Mouse (Mus musculus): ENCODE data around the gene Map3k1. TPM values are rescaled to one million over a fixed set of nuclear protein-coding genes. Genes with fewer than 3 reads are reported as not detected.
"Not testable (repeated sequence)": the region's sequence is repeated elsewhere in the genome, so short reads cannot be mapped to it uniquely, and the experiment has no call there.

Gene Map3k1
- polyA plus RNA-seq, 1 experiment = 11.4 TPM

DNA sequence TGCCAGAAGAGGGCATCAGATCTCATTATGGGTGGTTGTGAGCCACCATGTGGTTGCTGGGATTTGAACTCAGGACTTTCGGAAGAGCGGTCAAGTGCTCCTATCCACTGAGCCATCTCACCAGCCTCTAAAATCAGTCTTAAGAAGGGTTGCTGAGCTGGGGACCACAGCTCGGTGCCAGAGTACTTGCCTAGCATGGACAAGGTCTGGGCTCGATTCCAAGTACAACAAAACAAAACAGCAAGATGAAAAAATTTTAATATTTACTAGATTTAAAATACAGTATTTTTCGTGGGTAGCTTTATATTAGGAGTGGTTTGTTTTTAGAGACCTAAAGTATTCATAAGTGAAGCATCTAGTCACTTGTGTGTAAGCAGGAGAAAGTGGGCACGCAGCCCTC, 55.5 kb downstream of the Map3k1 start:
- 82% methylated on average over 6 of the region's 6 CpGs for WGBS
- DNase-seq (ENCODE audit: low read depth, low spot score) = no peak

DNA sequence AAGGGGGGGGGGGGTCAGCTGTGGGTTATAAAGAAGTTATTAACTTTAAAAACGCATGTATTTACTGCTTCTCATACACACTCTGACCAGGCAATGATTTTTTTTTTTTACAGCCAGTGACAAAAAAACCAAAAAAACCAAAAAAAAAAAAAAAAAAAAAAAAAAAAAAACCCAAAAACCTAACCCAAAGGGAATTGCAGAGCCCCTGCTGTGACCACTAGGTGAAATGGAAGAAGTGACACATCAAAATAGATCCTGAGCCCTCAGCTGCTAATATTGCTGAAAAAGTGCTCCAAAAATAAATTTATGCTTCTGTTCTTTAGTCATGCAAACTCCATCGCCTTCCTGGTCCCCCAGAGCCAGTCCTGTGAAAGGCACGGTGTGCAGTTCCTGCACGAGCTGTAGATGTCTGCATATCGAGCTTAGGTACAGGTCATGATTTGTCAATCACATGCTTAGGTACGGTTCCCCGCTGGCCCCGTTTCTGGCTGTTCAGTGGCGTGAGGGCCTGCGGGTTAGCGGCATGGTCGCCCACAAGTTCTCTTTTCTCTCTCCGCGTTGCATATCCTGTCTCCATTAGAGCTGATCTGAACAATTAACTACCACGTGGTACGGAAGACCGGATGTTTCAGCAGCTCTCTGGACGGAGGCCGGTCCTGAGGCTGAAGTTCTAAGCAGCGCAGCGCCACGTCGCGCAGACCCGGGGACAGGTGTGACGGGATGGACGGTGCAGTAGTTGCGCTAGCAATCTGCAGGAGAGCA, 60.3 kb downstream of the Map3k1 start:
- WGBS = 93% methylated on average over 28 of the region's 28 CpGs
- DNase-seq (ENCODE audit: low read depth, low spot score) = no peak

DNA sequence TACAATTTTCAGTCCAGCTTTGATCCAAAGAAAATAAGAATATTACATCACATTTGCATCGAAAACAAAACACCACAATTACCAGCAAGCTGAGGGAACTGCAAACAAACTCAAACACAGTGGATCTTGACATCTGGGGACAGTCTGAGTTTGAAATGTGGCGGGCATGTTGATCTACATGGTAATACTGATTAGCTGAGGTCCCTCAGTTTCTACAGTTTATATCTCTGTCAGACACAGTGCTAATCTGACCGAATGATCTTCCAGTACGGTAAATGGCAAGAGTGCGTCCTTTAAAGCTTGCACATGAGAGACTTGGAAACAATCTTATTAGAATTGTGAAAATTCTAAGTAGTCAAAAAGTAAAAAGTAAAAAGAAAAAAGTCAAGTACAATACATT, 62.0 kb downstream of the Map3k1 start:
- no peak for DNase-seq (ENCODE audit: low read depth, low spot score)
- WGBS = 94% methylated on average over 5 of the region's 5 CpGs

DNA sequence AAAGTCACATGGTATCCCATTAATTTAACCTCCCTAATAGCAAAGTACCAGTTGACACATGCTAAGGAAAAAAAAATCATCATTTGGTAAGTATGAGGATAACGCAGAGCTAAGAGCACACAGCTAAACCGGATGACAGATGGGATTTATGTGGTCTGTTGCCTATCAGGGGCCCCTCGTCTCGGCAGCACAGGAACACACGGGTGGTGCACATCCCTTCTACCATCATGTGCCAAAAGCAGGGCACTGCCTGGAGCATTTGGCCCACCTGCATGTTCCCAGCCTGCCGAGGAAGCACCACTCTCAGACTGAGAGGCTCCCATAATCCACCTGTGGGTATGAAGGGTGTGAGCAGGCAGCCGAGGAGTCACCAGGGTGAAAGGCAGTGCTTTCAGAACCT, 63.6 kb downstream of the Map3k1 start:
- DNase-seq (ENCODE audit: low read depth, low spot score) = no peak
- WGBS = 66% methylated on average over 7 of the region's 7 CpGs

DNA sequence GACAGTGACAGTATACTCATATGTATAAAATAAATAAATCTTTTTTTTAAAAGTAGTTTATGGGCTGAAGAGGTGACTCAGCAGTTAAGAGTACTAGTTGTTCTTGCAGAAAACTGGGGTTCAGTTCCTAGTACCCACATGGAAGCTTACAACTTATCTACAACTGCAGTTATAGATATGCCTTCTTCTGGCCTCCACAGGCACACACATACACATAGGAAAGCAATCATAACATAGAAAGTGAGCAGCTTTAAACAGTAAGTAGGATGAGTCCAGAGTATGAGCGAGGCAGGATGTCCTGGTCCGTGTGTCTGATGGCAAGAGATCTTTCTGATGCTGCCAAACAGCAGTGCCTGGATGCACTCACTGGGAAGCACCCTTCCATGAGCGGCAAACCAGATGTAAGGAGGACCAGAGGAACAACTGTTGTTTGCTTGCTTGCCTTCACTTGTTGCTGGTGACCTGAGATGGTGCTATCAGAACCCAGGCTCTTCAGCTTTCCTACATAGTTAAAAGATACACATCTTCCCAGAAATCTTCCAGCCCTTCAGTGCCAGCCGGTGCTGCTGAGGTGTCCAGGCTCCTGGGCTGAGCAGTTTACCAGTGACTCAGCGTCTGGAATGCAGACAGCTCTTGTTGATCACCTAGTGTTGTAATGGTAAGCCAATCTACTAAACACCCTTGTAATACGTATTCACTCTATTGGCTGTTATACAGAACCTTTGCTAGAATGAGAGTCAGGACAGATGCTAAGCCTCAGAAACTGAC, 64.4 kb downstream of the Map3k1 start:
- no peak for DNase-seq (ENCODE audit: low read depth, low spot score)
- 54% methylated on average over 6 of the region's 6 CpGs for WGBS

DNA sequence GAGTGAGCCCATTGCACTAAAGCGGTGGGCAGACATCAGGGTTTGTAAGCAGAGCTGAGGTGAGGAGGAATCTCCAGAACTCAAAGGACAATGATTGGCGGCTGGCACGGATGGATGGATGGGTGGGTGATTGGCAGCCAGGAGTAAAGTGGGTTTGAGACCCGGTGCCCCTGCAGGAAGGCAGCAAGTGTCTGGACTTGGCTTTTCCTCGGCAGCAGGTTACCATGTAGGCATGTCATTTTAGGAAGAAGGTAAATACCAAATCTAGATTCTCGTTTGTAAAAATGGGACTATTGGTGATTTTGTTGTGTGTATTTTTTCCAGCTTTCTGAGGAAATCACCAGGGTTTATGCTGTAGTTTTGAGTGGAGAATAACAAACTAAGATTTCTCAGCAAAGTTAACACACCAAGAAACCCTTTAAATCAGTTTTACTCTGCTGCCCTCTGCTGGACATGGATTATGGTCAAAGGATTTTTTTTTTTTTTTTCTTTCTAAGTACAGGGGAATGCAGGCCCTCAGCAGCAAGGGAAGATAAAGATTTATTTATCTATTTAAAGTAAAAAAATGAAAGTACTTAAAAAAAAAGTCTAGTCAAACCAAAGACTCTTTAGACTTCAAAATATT, 66.7 kb downstream of the Map3k1 start:
- WGBS = 57% methylated on average over 6 of the region's 6 CpGs
- DNase-seq (ENCODE audit: low read depth, low spot score) = peak; percentile 56

DNA sequence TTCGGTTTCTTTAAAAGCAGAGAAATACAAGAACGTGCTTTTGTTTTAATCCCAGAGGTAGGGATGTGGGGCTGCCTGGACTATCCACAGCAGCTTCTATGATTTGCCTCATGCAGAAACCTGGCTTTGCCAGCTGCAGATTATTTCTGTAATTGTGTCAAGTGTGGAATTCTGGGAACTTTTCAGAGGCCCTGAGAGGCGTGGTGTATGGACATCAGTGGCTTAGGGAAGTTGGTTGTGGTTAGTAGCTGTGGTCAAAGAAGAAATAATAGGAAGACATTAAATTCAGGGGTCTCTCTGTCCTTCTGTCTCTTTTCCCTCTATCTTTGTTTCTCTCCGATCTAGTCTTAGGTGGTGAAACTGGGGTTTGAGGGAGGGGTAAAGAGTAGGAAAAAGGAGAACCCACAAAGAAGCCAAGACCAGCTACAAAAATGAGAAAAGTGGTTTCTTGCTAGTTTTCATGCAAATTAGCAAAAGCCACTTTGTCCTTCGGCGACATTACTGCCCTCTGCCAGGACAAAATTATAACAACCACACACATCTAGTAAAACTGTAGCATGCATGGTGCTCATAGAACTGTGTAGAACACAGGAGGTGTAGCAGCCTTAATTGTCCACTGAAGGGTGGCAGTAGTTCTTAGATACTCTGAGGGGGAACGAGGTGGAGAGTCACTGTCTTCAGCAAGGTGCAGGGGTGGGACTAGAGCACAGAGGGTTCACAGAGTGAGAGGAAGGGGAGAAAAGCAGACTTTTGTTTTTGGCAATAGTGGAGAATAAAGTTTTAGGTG, 67.4 kb downstream of the Map3k1 start:
- DNase-seq (ENCODE audit: low read depth, low spot score) = no peak
- WGBS = 70% methylated on average over 7 of the region's 7 CpGs

DNA sequence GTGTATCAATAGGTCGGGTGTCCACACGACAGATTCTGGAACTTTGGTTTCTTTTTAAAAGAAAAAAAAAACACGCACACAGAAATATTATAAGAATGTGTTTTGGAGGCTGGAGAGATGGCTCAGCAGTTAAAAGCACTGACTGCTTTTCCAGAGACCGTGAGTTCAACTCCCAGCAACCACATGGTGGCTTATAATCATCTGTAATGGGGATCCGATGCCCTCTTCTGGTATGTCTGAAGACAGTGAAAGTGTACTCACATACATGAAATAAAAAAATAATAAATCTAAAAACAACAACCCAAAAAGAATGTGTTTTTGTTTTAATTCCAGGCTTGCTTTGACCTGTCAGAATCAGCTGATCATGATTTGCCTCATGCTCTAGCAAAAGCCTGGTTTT, 81.9 kb downstream of the Map3k1 start:
- DNase-seq (ENCODE audit: low read depth, low spot score) = no peak
- WGBS = 95% methylated on average over 5 of the region's 5 CpGs

DNA sequence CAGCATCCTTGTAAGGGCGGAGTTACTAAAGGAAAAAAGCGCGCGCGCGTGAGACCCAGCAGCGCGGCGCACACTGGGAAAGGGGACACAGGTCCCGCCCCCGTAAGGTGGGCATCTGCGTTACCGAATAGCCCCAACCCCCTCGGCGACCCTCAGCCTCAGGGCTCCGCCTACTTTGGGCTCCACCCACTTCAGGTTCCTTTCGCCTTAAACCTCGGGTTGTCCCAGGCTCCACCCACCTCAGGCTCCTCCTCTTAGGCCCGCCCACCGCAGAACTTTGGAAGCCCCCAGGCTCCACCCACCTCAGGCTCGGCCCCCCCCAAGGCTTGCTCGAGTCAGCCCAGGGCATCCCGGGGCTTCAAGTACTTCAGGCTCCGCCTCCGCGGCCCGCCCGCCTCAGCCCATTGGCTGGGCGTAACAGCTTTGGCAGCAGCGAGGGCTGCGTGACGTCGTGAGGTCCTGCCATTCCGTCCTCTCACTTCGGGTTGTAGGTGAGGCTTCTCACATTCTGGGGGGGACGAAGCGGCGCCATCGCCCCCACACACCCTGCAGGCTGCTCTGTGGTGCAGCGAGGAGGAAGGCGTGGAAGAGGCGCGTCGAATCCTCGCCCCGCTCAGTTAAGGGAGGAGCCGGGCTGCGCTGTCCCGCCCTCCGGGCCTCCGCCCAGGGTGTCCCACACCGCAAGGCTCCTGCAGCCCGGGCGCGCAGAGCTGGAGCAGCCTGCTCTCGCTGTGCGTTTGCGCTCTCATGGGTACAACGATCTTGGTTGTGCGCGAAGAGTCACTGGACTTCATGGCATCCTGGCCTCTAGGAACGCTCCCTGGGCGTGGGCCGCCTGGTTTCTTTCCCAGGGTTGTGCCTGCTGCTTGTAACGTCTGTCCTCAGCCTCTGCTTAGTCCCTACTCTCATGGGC, 83.4 kb downstream of the Map3k1 start:
- under 1% methylated on average over 65 of the region's 65 CpGs for WGBS
- peak; percentile 78 for DNase-seq (ENCODE audit: low read depth, low spot score)

DNA sequence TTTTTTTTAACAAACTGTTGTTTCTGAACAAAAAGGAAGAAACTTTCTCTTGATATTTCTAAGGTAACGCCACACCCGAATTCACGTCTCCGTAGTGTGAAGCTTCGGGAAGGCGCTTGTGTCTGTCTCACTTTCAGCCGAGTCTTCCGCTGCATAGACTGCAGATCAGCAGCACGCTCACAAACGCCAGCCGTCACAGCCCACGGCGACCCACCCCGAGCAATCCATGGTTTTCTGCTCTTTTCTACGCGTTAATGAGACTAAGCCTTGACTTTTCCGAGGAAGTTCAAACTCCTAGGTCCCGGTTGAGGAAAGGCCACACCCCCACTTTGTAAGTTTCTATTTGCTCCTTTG, 84.0 kb downstream of the Map3k1 start:
- peak; percentile 3 for DNase-seq (ENCODE audit: low read depth, low spot score)
- under 1% methylated on average over 18 of the region's 18 CpGs for WGBS

DNA sequence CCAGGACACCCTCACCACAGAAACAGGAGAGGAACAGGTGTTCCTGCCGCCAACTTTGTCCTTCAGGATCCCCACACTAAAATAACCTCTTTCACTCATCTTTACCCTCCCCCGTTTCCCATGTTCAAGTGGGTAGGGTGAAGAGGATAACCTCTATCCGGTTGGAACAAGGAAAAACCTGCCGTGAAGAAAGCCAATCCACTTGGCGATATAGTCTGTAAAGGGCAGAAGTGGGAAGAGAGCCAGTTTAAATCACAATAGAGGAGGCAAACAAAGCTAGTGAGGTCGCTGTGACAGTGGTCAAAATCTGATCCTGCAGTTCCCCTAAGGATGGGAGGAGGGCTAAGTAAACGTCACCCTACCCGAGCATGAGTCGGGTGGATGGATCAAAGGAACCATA, 89.1 kb downstream of the Map3k1 start:
- no peak for DNase-seq (ENCODE audit: low read depth, low spot score)
- WGBS = 31% methylated on average over 9 of the region's 9 CpGs

DNA sequence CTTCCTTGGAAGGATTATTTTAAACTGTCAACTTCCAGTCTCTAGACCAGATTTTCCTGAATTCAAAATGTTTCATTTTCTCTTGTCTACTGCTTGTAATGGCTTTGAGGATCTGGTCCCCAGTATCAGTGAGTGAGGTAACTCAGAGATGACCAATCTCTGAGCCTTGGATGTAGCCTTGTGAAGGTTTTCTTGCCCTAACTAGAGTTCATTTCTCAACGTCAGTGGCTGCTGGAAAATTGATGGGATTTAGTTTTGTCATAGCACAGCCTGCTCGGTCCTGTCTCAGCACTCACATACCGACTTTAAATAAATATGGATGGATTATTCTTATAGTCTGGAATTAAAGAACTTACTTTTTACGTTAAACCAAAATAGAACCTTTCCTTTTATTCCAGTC, 98.3 kb downstream of the Map3k1 start:
- WGBS = 84% methylated on average over 4 of the region's 4 CpGs
- no peak for DNase-seq (ENCODE audit: low read depth, low spot score)

DNA sequence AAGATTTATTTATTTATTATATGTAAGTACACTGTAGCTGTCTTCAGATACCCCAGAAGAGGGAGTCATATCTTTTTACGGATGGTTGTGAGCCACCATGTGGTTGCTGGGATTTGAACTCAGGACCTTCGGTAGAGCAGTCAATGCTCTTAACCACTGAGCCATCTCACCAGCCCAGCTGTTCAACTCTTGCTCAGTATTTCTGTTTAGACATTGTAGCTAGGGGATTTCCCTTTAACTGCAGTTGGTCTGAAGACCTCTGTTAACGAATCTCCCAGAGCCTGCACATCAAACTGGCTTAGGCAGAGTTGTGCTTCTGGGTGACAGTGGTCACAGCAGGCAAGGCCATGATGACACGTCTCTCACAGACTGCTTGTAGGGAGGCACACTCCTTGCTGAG, 104.8 kb downstream of the Map3k1 start:
- WGBS = 79% methylated on average over 4 of the region's 4 CpGs
- DNase-seq (ENCODE audit: low read depth, low spot score) = not testable (repeated sequence)

DNA sequence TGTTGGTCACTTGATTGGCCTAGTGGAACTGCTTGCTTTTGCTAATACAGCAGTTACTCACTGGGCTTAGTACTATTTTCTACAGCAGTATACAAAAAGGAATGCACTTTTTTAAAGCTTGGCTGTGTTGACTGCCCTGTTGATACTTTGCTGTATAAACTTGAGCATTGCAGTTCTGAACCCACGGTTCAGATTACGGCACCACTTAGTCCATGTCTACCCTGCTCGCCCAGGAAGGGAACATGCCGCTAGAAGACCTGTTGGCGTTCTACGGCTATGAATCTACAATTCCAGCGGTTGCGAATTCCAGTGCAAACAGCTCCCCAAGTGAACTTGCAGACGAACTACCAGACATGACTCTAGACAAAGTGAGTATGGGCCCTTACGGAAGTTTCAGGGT, 105.4 kb downstream of the Map3k1 start:
- 97% methylated on average over 10 of the region's 10 CpGs for WGBS
- no peak for DNase-seq (ENCODE audit: low read depth, low spot score)

Other genes with a start within 250 kb of the Map3k1 start
- not detected in 2 replicates for gene Gm10198, start 216.2 kb downstream of the Map3k1 start, polyA plus RNA-seq (2012; rRNA removed)
- 3.6 and 7.5 TPM in 2 replicates for gene Mier3, start 128.0 kb downstream of the Map3k1 start, polyA plus RNA-seq (2012; rRNA removed)

Data from large intestine, adult 2 months (tissue).